Mouse (Mus musculus) liver, adult 2 months (tissue): ENCODE results near the gene Prrx2. TPM values are rescaled to one million over a fixed set of nuclear protein-coding genes. Genes with fewer than 3 reads are reported as not detected.
"Not testable (repeated sequence)": the region's sequence is repeated elsewhere in the genome, so short reads cannot be mapped to it uniquely, and the experiment has no call there.

Source experiments
- DNase-seq: peaks from one replicate; pipeline ENCODE4 v3.0.0-alpha.2; 2011; ENCODE audit warnings: low read depth, low spot score; ENCODE audit errors: extremely low read depth
- H3K27ac ChIP-seq: fragments of 200-500 bp; replicated peaks from 2 replicates; pipeline ENCODE4 v1.5.1; 2012; ENCODE audit warnings: low read depth, mild to moderate bottlenecking, control low read depth, inconsistent platforms, low read length; ENCODE audit not compliant: insufficient read depth
- H3K27me3 ChIP-seq: fragments of 200-500 bp; 2 replicates; pipeline ENCODE4 v1.6.1; 2012; ENCODE audit warnings: mild to moderate bottlenecking, moderate library complexity, low read length, inconsistent platforms; ENCODE audit not compliant: control insufficient read depth, insufficient read depth
- H3K36me3 ChIP-seq: fragments of 200-500 bp; 2 replicates; pipeline ENCODE4 v1.6.1; 2012; ENCODE audit warnings: low read length, inconsistent platforms; ENCODE audit not compliant: control insufficient read depth, insufficient read depth
- H3K4me1 ChIP-seq: fragments of 200-500 bp; 2 replicates; pipeline ENCODE4 v1.6.1; 2011; ENCODE audit warnings: low read length; ENCODE audit not compliant: control insufficient read depth, insufficient read depth
- H3K4me3 ChIP-seq: fragments of 200-500 bp; 2 replicates; pipeline ENCODE4 v1.5.1; 2011; ENCODE audit warnings: low read depth, mild to moderate bottlenecking, control low read depth, low read length, moderate library complexity; ENCODE audit not compliant: insufficient read depth
- H3K79me2 ChIP-seq: fragments of 200-500 bp; 2 replicates; pipeline ENCODE4 v1.6.1; 2012; ENCODE audit warnings: inconsistent platforms, mild to moderate bottlenecking, low read length, moderate library complexity; ENCODE audit not compliant: control insufficient read depth, insufficient read depth
- H3K9ac ChIP-seq: fragments of 200-500 bp; 2 replicates; pipeline ENCODE4 v1.6.1; 2012; ENCODE audit warnings: low read depth, mild to moderate bottlenecking, control low read depth, inconsistent platforms, low read length
- CTCF ChIP-seq: fragments of 200-500 bp; IDR thresholded peaks from 2 replicates; pipeline ENCODE4 v1.5.1; 2011; ENCODE audit warnings: low read depth, low read length, control low read depth
- POLR2A ChIP-seq: fragments of 200-500 bp; IDR thresholded peaks from 2 replicates; pipeline ENCODE4 v1.6.1; 2011; ENCODE audit warnings: low read length, control low read depth; ENCODE audit not compliant: insufficient read depth; ENCODE audit errors: extremely low read depth
- WGBS: fragments of 180-500 bp; shearing (Covaris S2); methylation state at CpG from one replicate; pipeline ENCODE4 v1.1.7; 2018; 5-methylcytosine and 5-hydroxymethylcytosine counted together
- polyA plus RNA-seq: library from polyadenylated mRNA; depleted of rRNA; stranded (reverse); fragments of >200 nt; gene quantifications from 2 replicates; pipeline ENCODE4 v1.2.3, GENCODE M21; 2012
- total RNA-seq: library from RNA; depleted of rRNA; stranded (reverse); fragments of >200 nt; gene quantifications from 2 replicates; pipeline ENCODE4 v1.2.3, GENCODE M21; 2014

Gene Prrx2
- total and polyA plus RNA-seq, 2 experiments: not detected

GRCm38 (mm10) chr2:30906641-30907040 lies 71.9 kb downstream of the Prrx2 start:
- no peak for DNase-seq
- Histone ChIP-seq H3K9ac (no peak overlapping the region), H3K27ac (no peak overlapping the region), H3K4me1 (no peaks in the 10 kb centered on the region), H3K79me2 (no peaks in the 10 kb centered on the region), H3K36me3 (no peaks in the 10 kb centered on the region), H3K4me3 (no peak overlapping the region), H3K27me3 (0 out of 2 replicates have a peak, but pooled peaks cover 4% of the 10 kb centered on the region)
- WGBS: 76% methylated on average over 4 of the region's 4 CpGs
- no peak for TF ChIP-seq POLR2A
- no peak for TF ChIP-seq CTCF

- Histone ChIP-seq H3K27me3 (no peaks in the 10 kb centered on the region), H3K4me3 (no peak overlapping the region), H3K9ac (no peak overlapping the region), H3K27ac (peak overlapping the region; percentile 17; the same call in 1 of the 2 replicates), H3K4me1 (peaks cover 2% of the 10 kb centered on the region; the same call in 1 of the 2 replicates), H3K79me2 (no peaks in the 10 kb centered on the region), H3K36me3 (no peaks in the 10 kb centered on the region)
- WGBS: 21% methylated on average over 4 of the region's 4 CpGs
- peak; percentile 43 for DNase-seq
- no peak for TF ChIP-seq CTCF
- no peak for TF ChIP-seq POLR2A
These were observed 77.6 kb downstream of the Prrx2 start for GRCm38 (mm10) chr2:30912291-30912773.

DNA sequence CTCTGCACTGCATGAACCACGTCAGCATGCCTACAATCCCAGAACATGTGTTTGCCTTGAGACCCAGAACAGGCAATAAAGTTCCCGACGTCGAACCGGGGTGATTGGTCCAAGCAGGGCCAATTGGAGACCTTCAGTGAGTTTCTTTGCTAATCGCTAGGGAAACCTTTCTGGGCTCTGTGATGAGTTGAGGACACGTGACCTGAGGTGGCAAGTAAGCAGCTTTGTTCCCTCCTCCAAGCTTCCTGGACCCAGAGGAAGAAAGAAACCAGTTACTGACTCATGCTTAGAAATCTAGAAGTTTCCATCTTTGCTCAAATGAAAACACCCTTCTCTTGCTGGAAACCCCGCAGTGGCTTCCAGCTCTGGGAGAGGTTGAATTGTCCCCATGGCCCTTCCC lies 78.2 kb downstream of the Prrx2 start:
- Histone ChIP-seq H3K4me1 (peaks cover 2% of the 10 kb centered on the region; the same call in 1 of the 2 replicates), H3K27me3 (no peaks in the 10 kb centered on the region), H3K27ac (no peak overlapping the region), H3K9ac (no peak overlapping the region), H3K4me3 (no peak overlapping the region), H3K79me2 (no peaks in the 10 kb centered on the region), H3K36me3 (no peaks in the 10 kb centered on the region)
- no peak for TF ChIP-seq POLR2A
- no peak for TF ChIP-seq CTCF
- WGBS: 85% methylated on average over 8 of the region's 8 CpGs
- DNase-seq: no peak

DNA sequence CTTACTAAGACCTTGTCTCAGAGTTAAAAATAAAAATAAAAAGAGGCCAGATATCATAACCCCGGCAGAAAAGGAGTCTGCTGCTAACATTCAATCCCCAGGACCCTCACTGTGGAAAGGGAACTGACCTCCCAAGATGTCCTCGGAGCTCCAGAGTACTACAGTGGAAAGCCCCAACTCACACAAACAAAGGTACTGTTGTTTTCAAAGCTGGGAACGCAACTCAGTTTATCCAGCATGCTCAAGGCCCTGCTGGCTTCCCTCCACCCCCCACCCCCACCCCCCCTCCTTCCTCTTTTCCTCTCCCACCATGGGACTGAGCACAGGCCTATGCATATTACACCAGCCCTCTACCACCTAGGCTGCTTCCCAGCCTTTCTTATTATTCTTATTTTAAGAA lies 80.1 kb downstream of the Prrx2 start:
- no peak for DNase-seq
- peaks cover 3% of the 10 kb centered on the region; the same call in 1 of the 2 replicates for H3K4me1 ChIP-seq
- WGBS: 80% methylated on average over 3 of the region's 3 CpGs
- no peak overlapping the region for H3K27ac ChIP-seq
- H3K36me3 ChIP-seq: no peaks in the 10 kb centered on the region
- no peak overlapping the region for H3K9ac ChIP-seq
- no peaks in the 10 kb centered on the region for H3K79me2 ChIP-seq
- H3K27me3 ChIP-seq: no peaks in the 10 kb centered on the region
- no peak for TF ChIP-seq CTCF
- TF ChIP-seq POLR2A: no peak
- no peak overlapping the region for H3K4me3 ChIP-seq

DNA sequence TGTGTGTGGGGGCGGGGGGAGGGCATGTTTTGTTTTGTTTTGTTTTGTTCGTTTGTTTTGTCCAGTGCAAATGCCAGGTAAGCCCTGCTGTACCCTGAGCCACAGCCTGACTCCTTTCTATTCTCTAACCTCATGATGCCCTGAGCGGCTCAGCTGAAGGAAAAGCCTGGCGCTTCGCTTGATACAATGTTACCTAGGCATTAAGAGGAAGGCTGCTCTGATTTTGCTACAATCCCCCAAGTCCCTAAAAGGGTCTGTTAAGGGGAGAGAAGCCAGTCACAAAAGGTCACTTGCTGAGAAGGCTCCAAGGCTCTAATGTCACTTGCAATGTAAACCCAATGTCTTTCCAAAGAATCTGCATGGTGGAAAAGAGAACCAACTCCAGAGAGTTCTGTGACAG lies 80.6 kb downstream of the Prrx2 start:
- no peak for DNase-seq
- H3K9ac ChIP-seq: no peak overlapping the region
- 82% methylated on average over 5 of the region's 5 CpGs for WGBS
- no peak overlapping the region for H3K4me3 ChIP-seq
- no peak for TF ChIP-seq POLR2A
- TF ChIP-seq CTCF: no peak
- H3K27ac ChIP-seq: no peak overlapping the region
- peaks cover 3% of the 10 kb centered on the region; the same call in 1 of the 2 replicates for H3K4me1 ChIP-seq
- H3K36me3 ChIP-seq: no peaks in the 10 kb centered on the region
- no peaks in the 10 kb centered on the region for H3K27me3 ChIP-seq
- no peaks in the 10 kb centered on the region for H3K79me2 ChIP-seq

GRCm38 (mm10) chr2:30915933-30916332 lies 81.2 kb downstream of the Prrx2 start:
- not testable (repeated sequence) for H3K9ac ChIP-seq, DNase-seq, H3K27ac ChIP-seq, H3K4me3 ChIP-seq, H3K4me1 ChIP-seq, H3K36me3 ChIP-seq, H3K79me2 ChIP-seq, H3K27me3 ChIP-seq
- 92% methylated on average over 6 of the region's 6 CpGs for WGBS
